Mouse (Mus musculus) CH12.LX (cell line): Measurements from ENCODE around the gene Rdh8. TPM values are rescaled to one million over a fixed set of nuclear protein-coding genes. Genes with fewer than 3 reads are reported as not detected.

Experiments used
- DNase-seq: peaks from one replicate; pipeline ENCODE4 v3.0.0-alpha.2; 2013; ENCODE audit errors: extremely low read depth
- H3K27ac ChIP-seq: 2 replicates; pipeline ENCODE4 v1.5.1; 2012; ENCODE audit warnings: low read depth, mild to moderate bottlenecking, control low read depth, moderate library complexity; ENCODE audit not compliant: insufficient read depth
- H3K27me3 ChIP-seq: replicated peaks from 2 replicates; pipeline ENCODE3; 2012; ENCODE audit warnings: inconsistent platforms
- H3K36me3 ChIP-seq, 2 experiments: replicated peaks in 1 of 2; 2 replicates each; pipeline versions ENCODE3 to v1.6.1; 2012; ENCODE audit warnings: inconsistent platforms in 1 of 2, low read length in 1 of 2, mild to moderate bottlenecking in 1 of 2, mixed read lengths in 1 of 2, moderate library complexity in 1 of 2; ENCODE audit not compliant: control insufficient read depth in 1 of 2, insufficient read depth in 1 of 2
- H3K4me1 ChIP-seq, 2 experiments: 2 replicates each; pipeline ENCODE4 v1.6.1; 2012; ENCODE audit warnings: inconsistent platforms in 1 of 2, moderate library complexity in 1 of 2; ENCODE audit not compliant: insufficient read depth in 2 of 2, control insufficient read depth in 1 of 2
- H3K4me2 ChIP-seq: 2 replicates; pipeline ENCODE4 v1.6.1; 2012; ENCODE audit warnings: low read depth, mild to moderate bottlenecking, control low read depth; ENCODE audit not compliant: poor library complexity, insufficient read depth, severe bottlenecking
- H3K4me3 ChIP-seq, 3 experiments: fragments of 150-350 bp in 1 of 3; sonication (generic) in 1 of 3; replicated peaks in 1 of 3; 2 replicates each; pipeline versions ENCODE3 to v1.5.1; 2011 to 2012; ENCODE audit warnings: low read depth in 2 of 3, low read length in 2 of 3, mild to moderate bottlenecking in 2 of 3, moderate library complexity in 2 of 3, control low read depth in 1 of 3, improper control_type of control experiment in 1 of 3, inconsistent platforms in 1 of 3, mixed read lengths in 1 of 3; ENCODE audit not compliant: poor library complexity in 1 of 3
- H3K79me2 ChIP-seq: replicated peaks from 2 replicates; pipeline ENCODE4 v1.6.1; 2012; ENCODE audit warnings: mild to moderate bottlenecking, moderate library complexity; ENCODE audit not compliant: control insufficient read depth, poor library complexity, insufficient read depth, severe bottlenecking; ENCODE audit errors: extremely low read depth
- H3K9ac ChIP-seq: 2 replicates; pipeline ENCODE4 v1.6.1; 2012; ENCODE audit warnings: low read depth, mild to moderate bottlenecking, control low read depth, moderate library complexity; ENCODE audit not compliant: insufficient read depth
- H3K9me3 ChIP-seq: replicated peaks from 2 replicates; pipeline ENCODE3; 2012; ENCODE audit warnings: low read length, inconsistent platforms, mixed read lengths
- CTCF ChIP-seq, 2 experiments: IDR thresholded peaks in 1 of 2; conservative IDR thresholded peaks in 1 of 2; 2 replicates each; pipeline ENCODE4 v1.5.1; 2011 to 2012; ENCODE audit warnings: low read depth in 2 of 2, low read length in 2 of 2, improper control_type of control experiment in 1 of 2, inconsistent platforms in 1 of 2, mild to moderate bottlenecking in 1 of 2, moderate library complexity in 1 of 2
- EP300 ChIP-seq: IDR thresholded peaks from 2 replicates; pipeline ENCODE4 v1.6.1; 2011; ENCODE audit warnings: low read length, improper control_type of control experiment
- GABPA ChIP-seq: IDR thresholded peaks from 2 replicates; pipeline ENCODE4 v1.6.1; 2012; ENCODE audit warnings: low read depth, low read length, improper control_type of control experiment, inconsistent platforms; ENCODE audit not compliant: insufficient replicate concordance
- IRF4 ChIP-seq: IDR thresholded peaks from 2 replicates; pipeline ENCODE4 v1.6.1; 2014; ENCODE audit warnings: low read depth, mild to moderate bottlenecking, inconsistent platforms, low read length, improper control_type of control experiment
- JUN ChIP-seq: IDR thresholded peaks from 2 replicates; pipeline ENCODE4 v1.6.1; 2011; ENCODE audit warnings: low read depth, mild to moderate bottlenecking, low read length, improper control_type of control experiment, moderate library complexity; ENCODE audit not compliant: insufficient read depth
- MAFK ChIP-seq: IDR thresholded peaks from 2 replicates; pipeline ENCODE4 v1.6.1; 2011; ENCODE audit warnings: low read length, improper control_type of control experiment; ENCODE audit not compliant: insufficient replicate concordance
- MEF2A ChIP-seq: IDR thresholded peaks from 2 replicates; pipeline ENCODE4 v1.6.1; 2014; ENCODE audit warnings: low read depth, mild to moderate bottlenecking, inconsistent platforms, low read length, improper control_type of control experiment, borderline replicate concordance
- NELFE ChIP-seq: IDR thresholded peaks from 2 replicates; pipeline ENCODE4 v1.6.1; 2011; ENCODE audit warnings: low read depth, low read length, improper control_type of control experiment
- TCF12 ChIP-seq: IDR thresholded peaks from 2 replicates; pipeline ENCODE4 v1.6.1; 2014; ENCODE audit warnings: low read depth, mild to moderate bottlenecking, inconsistent platforms, low read length, improper control_type of control experiment
- ZC3H11A ChIP-seq: IDR thresholded peaks from 2 replicates; pipeline ENCODE4 v1.6.1; 2012; ENCODE audit warnings: low read depth, mild to moderate bottlenecking, inconsistent platforms, low read length, improper control_type of control experiment
- ZNF384 ChIP-seq: IDR thresholded peaks from 2 replicates; pipeline ENCODE4 v1.6.1; 2012; ENCODE audit warnings: low read depth, low read length, improper control_type of control experiment, inconsistent platforms
- dilution Hi-C: fragments of 300-500 bp; cut with MboI; formaldehyde crosslinking; loops from 2 replicates; pipeline ENCODE4 v1.14.3; 2020; ENCODE audit warnings: low sequenced_read_pairs; ENCODE audit not compliant: extremely low pct_unique_long_range_greater_than_20kb, extremely low pct_ligation_motif_present
- in situ Hi-C: fragments of 300-500 bp; cut with MboI; formaldehyde crosslinking; loops from 3 replicates; pipeline ENCODE4 v1.14.3; 2019; ENCODE audit warnings: low sequenced_read_pairs, low pct_ligation_motif_present, low pct_unique_long_range_greater_than_20kb, mixed read lengths
- polyA plus RNA-seq: library from polyadenylated mRNA; unstranded; fragments of >175 nt; gene quantifications from 2 replicates; pipeline ENCODE4 v1.2.1, GENCODE M21; 2012; ENCODE audit warnings: low read depth; ENCODE audit not compliant: insufficient read length
- total RNA-seq, 2 experiments: library from RNA; depleted of rRNA; stranded (reverse); fragments of 300-350 nt in 1 of 2; fragments of >200 nt in 1 of 2; gene quantifications; 2 replicates each; pipeline ENCODE4 v1.2.3; 2012 to 2014

Rdh8 gene
- total and polyA plus RNA-seq, 3 experiments: not detected

DNA sequence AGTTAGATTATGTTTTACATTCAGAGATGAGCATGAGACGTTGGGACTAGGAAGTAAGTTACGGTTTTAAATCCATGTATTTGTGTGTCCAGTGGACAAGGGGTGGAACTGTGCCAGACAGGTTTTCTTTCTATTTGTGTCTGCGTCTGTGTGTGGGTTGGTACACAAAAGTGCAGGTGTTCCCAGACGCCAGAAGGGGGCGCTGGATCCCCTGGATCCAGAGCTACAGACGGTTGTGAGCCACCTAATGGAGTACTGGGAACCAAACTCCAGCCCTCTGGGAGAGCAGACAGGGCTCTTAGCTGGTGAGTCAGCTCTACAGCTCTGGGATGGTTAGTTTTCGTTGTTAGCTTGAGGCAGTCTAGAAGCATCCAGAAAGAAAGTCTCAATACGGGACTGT is 30.3 kb upstream of the Rdh8 start:
- no peak overlapping the region for H3K4me3 ChIP-seq
- no peak overlapping the region for H3K4me2 ChIP-seq
- H3K36me3 ChIP-seq: no peaks in the 10 kb centered on the region
- H3K9me3 ChIP-seq: peaks cover 14% of the 10 kb centered on the region
- dilution Hi-C loops: no loop called here
- no peak overlapping the region for H3K27ac ChIP-seq
- H3K4me1 ChIP-seq: no peaks in the 10 kb centered on the region
- H3K79me2 ChIP-seq: no peaks in the 10 kb centered on the region
- H3K9ac ChIP-seq: no peak overlapping the region
- peaks cover 91% of the 10 kb centered on the region for H3K27me3 ChIP-seq
- TF ChIP-seq IRF4: no peak
- no peak for TF ChIP-seq NELFE
- TF ChIP-seq JUN: no peak
- no peak for TF ChIP-seq MEF2A
- no peak for TF ChIP-seq TCF12
- peak; percentile 8 to 18; a peak in 2 of 4 replicates for TF ChIP-seq CTCF (conservative IDR thresholded peaks at IDR 0.05 in 1 of 2, IDR thresholded peaks at IDR 0.05 in 1 of 2; ENCODE audit: low read depth in 2 of 2, low read length in 2 of 2)
- no peak for TF ChIP-seq ZC3H11A
- TF ChIP-seq, all 38 proteins: peak for 1
- DNase-seq: no peak
- in situ Hi-C loops: no loop called here

- dilution Hi-C loops (no loop called here), in situ Hi-C loops (no loop called here)
- peaks cover 91% of the 10 kb centered on the region for H3K27me3 ChIP-seq
- H3K27ac ChIP-seq: no peak overlapping the region
- no peaks in the 10 kb centered on the region for H3K4me1 ChIP-seq
- no peak for DNase-seq
- H3K9me3 ChIP-seq: peaks cover 11% of the 10 kb centered on the region
- TF ChIP-seq MAFK: no peak
- no peak for TF ChIP-seq GABPA
- H3K79me2 ChIP-seq: no peaks in the 10 kb centered on the region
- no peaks in the 10 kb centered on the region for H3K36me3 ChIP-seq
- H3K4me2 ChIP-seq: no peak overlapping the region
- no peak overlapping the region for H3K9ac ChIP-seq
- no peak overlapping the region for H3K4me3 ChIP-seq
These were observed 28.7 kb upstream of the Rdh8 start for GRCm38 (mm10) chr9:20789651-20790050.

GRCm38 (mm10) chr9:20790345-20790744 is 28.0 kb upstream of the Rdh8 start:
- no peak overlapping the region for H3K9ac ChIP-seq
- TF ChIP-seq ZNF384 (no peak), TCF12 (no peak), EP300 (no peak)
- TF ChIP-seq, all 38 proteins: peak for 0
- H3K9me3 ChIP-seq: peaks cover 11% of the 10 kb centered on the region
- no peak overlapping the region for H3K27ac ChIP-seq
- H3K4me2 ChIP-seq: no peak overlapping the region
- H3K4me3 ChIP-seq: no peak overlapping the region
- H3K4me1 ChIP-seq: no peaks in the 10 kb centered on the region
- H3K79me2 ChIP-seq: no peaks in the 10 kb centered on the region
- no peak for DNase-seq
- H3K27me3 ChIP-seq: peaks cover 91% of the 10 kb centered on the region
- no peaks in the 10 kb centered on the region for H3K36me3 ChIP-seq
- in situ Hi-C loops: no loop called here
- dilution Hi-C loops: no loop called here
